Mouse (Mus musculus): ENCODE results near the gene Foxr1.

GRCm38 (mm10) chr9:44417892-44418363, 23.0 kb downstream of the Foxr1 start:
- TF ChIP-seq ZNF384 (IDR thresholded peaks at IDR 0.05; ENCODE audit: low read depth, low read length) = no peak
- TF ChIP-seq MAFK (IDR thresholded peaks at IDR 0.05; ENCODE audit: insufficient read depth, low read depth, low read length) = no peak
- no peak for TF ChIP-seq ZC3H11A (IDR thresholded peaks at IDR 0.05; ENCODE audit: borderline replicate concordance, low read depth, low read length)
- TF ChIP-seq HCFC1 (IDR thresholded peaks at IDR 0.05; ENCODE audit: borderline replicate concordance, insufficient read depth, low read length) = peak; percentile 43; the same call in 1 of the 2 replicates
- no peak for TF ChIP-seq CHD2 (IDR thresholded peaks at IDR 0.05; ENCODE audit: low read depth, low read length)
